Comparison of ENCODE assay signal across 9 mouse cellular contexts in genomic region chr5:135400244-135400643, GRCm38 (mm10). TPM values are rescaled to one million over a fixed set of nuclear protein-coding genes. Genes with fewer than 3 reads are reported as not detected.
DNase-seq lines count a peak whose midpoint lies in the region; TF ChIP-seq lines count a peak whose summit lies in the region.
"Had no signal": no experiment of that assay in that cellular context is flagged by ENCODE, and none has a peak within 500 bp of the region (broad histone marks: within the 10 kb centered on the region; RNA-seq: fewer than 3 reads in every experiment).

No protein-coding gene starts in this region.

- H3K4me3 ChIP-seq in ES-E14 (ENCODE audit: insufficient read depth in 1 of 2, low read depth in 1 of 2, low read length in 2 of 2, poor library complexity in 1 of 2, severe bottlenecking in 1 of 2), result no peak overlapping the region
- H3K4me3 ChIP-seq: lung, embryonic 15.5 days had no signal

- peaks cover 0 to 2% of the 10 kb centered on the region in 2 experiments; a peak in 1 of 4 replicates for H3K4me1 ChIP-seq in ES-E14 (ENCODE audit: control insufficient read depth in 2 of 2, insufficient read depth in 2 of 2, low read length in 2 of 2, poor library complexity in 1 of 2)
- H3K4me1 ChIP-seq: lung, embryonic 15.5 days had no signal

- H3K9me3 ChIP-seq in ES-E14 (ENCODE audit: control insufficient read depth, insufficient read depth, low read depth, low read length), result no peaks in the 10 kb centered on the region
- H3K9me3 ChIP-seq: lung, embryonic 15.5 days had no signal

- H3K9ac ChIP-seq in ES-E14 (ENCODE audit: insufficient read depth, low read depth, low read length, poor library complexity, severe bottlenecking), result no peak overlapping the region
- H3K9ac ChIP-seq: lung, embryonic 15.5 days had no signal

- intact Hi-C loops in heart, postnatal 10 days (cut with DNase I), result loop anchor here (1.0 to 5.0 kb wide), 4 partner anchors 94 to 362 kb away; partner anchors contain the start of gene Hip1

- in situ Hi-C loops in ES-E14 (cut with MboI; ENCODE audit: low sequenced_read_pairs in 2 of 2, unreplicated experiment in 2 of 2), result loop anchor here (10.0 to 25.0 kb wide), 3 partner anchors 212 to 365 kb away; no protein-coding TSS in a partner anchor

- H3K27ac ChIP-seq in ES-E14 (ENCODE audit: insufficient read depth, low read depth, low read length, poor library complexity, severe bottlenecking), result no peak overlapping the region
- H3K27ac ChIP-seq: lung, embryonic 15.5 days had no signal

- peak; percentile 80 for DNase-seq in ES-E14 (ENCODE audit: low read depth, low spot score)
- DNase-seq in adrenal gland, adult 8-10 months, result peak; percentile 59
- peak; percentile 69 for DNase-seq in embryo, embryonic 9.5 days (ENCODE audit: extremely low spot score)
- peak; percentile 83 to 93 for DNase-seq in heart, postnatal 10 days
- DNase-seq in layer of hippocampus, adult 9-10 months (ENCODE audit: low spot score), result peak; percentile 59
- DNase-seq in lung, postnatal 25 days (ENCODE audit: low spot score), result peak; percentile 74
- peak; percentile 46 to 60 for DNase-seq in right cerebral cortex, postnatal 36 days (ENCODE audit: low spot score in 2 of 2)
- DNase-seq in urinary bladder, postnatal 4 days (ENCODE audit: low spot score in 2 of 2), result peak; percentile 56 to 86

- H3K36me3 ChIP-seq in ES-E14 (ENCODE audit: control insufficient read depth, insufficient read depth, low read length, poor library complexity, severe bottlenecking), result no peaks in the 10 kb centered on the region
- H3K36me3 ChIP-seq: lung, embryonic 15.5 days had no signal

TF ChIP-seq in ES-E14, 5 proteins besides CTCF, POLR2A, EP300 and RAD21:
- no peak for TF ChIP-seq MAFK (IDR thresholded peaks at IDR 0.05; ENCODE audit: insufficient read depth, low read depth, low read length)
- peak; percentile 56; the same call in 1 of the 2 replicates for TF ChIP-seq ZC3H11A (IDR thresholded peaks at IDR 0.05; ENCODE audit: borderline replicate concordance, low read depth, low read length)
- TF ChIP-seq HCFC1 (IDR thresholded peaks at IDR 0.05; ENCODE audit: borderline replicate concordance, insufficient read depth, low read length), result no peak

RNA-seq across cellular contexts. Expression of gene Pom121, which starts 5.9 kb away (rescaled TPM):
- 36.4 and 39.1 TPM in 2 replicates for total RNA-seq in ES-E14 (2012; rRNA removed)
- 10 to 100 TPM; 17.2 to 24.1 (median 22.5) TPM for total RNA-seq in adrenal gland, adult 8-10 months (2022)
- 10 to 100 TPM; 22.3 to 22.6 TPM for total RNA-seq in heart, postnatal 10 days (2021)

RNA-seq across cellular contexts. Expression of gene Nsun5, which starts 30.5 kb away (rescaled TPM):
- 40.2 and 54.5 TPM in 2 replicates for total RNA-seq in ES-E14 (2012; rRNA removed)
- total RNA-seq in adrenal gland, adult 8-10 months (2022), result 10 to 100 TPM; 21.9 to 25.0 (median 22.9) TPM
- total RNA-seq in heart, postnatal 10 days (2021), result 10 to 100 TPM; 16.4 to 20.0 TPM

RNA-seq across cellular contexts. Expression of gene Trim50, which starts 47.1 kb away (rescaled TPM):
- 0.11 TPM in 1 of 2 replicates, not detected in the other for total RNA-seq in ES-E14 (2012; rRNA removed)
- not detected for total RNA-seq in adrenal gland, adult 8-10 months (2022)
- total RNA-seq in heart, postnatal 10 days (2021), result under 1 TPM in 1 of 2 experiments, not detected in 1; 0.17 TPM

RNA-seq across cellular contexts. Expression of gene Fkbp6, which starts 50.4 kb away (rescaled TPM):
- 6.4 and 20.1 TPM in 2 replicates for total RNA-seq in ES-E14 (2012; rRNA removed)
- total RNA-seq in adrenal gland, adult 8-10 months (2022), result under 1 TPM in 2 of 4 experiments, not detected in 2; 0.21 to 0.52 TPM
- total RNA-seq in heart, postnatal 10 days (2021), result under 1 TPM; 0.36 to 0.40 TPM
